Mouse (Mus musculus): ENCODE data around the gene Serpini2. TPM values are rescaled to one million over a fixed set of nuclear protein-coding genes. Genes with fewer than 3 reads are reported as not detected.

The Serpini2 gene
- not detected for polyA plus RNA-seq (2014; fragmentation: Illumina TruSeq; extraction: RNeasy Lipid Tissue Mini Kit (QIAGEN cat#74804); ENCODE audit: low read depth, low replicate concordance)

GRCm38 (mm10) chr3:75269978-75270377 lies at the start of gene Serpini2:
TSS of gene Serpini2 (minus strand) at chr3:75270078.

Other genes with a start within 250 kb of the Serpini2 start
- not detected for gene Zbbx, start 105.0 kb downstream of the Serpini2 start, polyA plus RNA-seq (2014; fragmentation: Illumina TruSeq; extraction: RNeasy Lipid Tissue Mini Kit (QIAGEN cat#74804); ENCODE audit: low read depth, low replicate concordance)
- gene Wdr49, start 212.1 kb upstream of the Serpini2 start, polyA plus RNA-seq (2014; fragmentation: Illumina TruSeq; extraction: RNeasy Lipid Tissue Mini Kit (QIAGEN cat#74804); ENCODE audit: low read depth, low replicate concordance), result not detected

Data from liver, adult 10 weeks (tissue).